In the genomic region with DNA sequence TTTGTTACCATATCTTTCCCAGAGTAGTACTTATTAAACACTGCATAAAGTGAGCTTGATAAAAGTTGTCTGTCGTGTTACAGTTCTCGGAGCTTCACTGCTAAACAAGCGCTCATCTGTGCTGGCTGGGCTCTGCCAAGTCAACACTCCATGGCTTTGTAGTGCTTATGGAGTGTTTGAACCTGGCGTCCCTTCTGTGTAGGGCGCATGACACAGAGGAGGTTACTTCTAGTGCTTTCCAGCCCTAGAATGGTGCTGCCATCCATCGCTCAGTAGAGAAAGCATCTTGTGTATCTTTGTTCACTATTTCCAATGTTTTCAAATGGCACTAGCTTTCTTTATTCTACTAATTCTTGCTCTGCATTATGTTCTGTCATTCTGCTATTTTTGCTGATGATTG, we compare ENCODE assay signal across 19 mouse cellular contexts. TPM values are rescaled to one million over a fixed set of nuclear protein-coding genes. Genes with fewer than 3 reads are reported as not detected.
A peak's percentile ranks its signal among the peaks of the same experiment; 100 is the strongest.
DNase-seq lines count a peak whose midpoint lies in the region; TF ChIP-seq lines count a peak whose summit lies in the region.
"Had no signal": no experiment of that assay in that cellular context is flagged by ENCODE, and none has a peak within 500 bp of the region (broad histone marks: within the 10 kb centered on the region; RNA-seq: fewer than 3 reads in every experiment).

No protein-coding gene starts in this region.

- peak; percentile 22; the same call in 1 of the 2 replicates for TF ChIP-seq CTCF in layer of hippocampus, adult 2 months (conservative IDR thresholded peaks at IDR 0.05)

- no peak overlapping the region for H3K27ac ChIP-seq in layer of hippocampus, adult 2 months
- 0 out of 2 replicates have a peak overlapping the region, but pooled peaks have one; percentile 36 for H3K27ac ChIP-seq in ES-E14 (ENCODE audit: insufficient read depth, low read depth, low read length, poor library complexity, severe bottlenecking)
- H3K27ac ChIP-seq: embryonic facial prominence, embryonic 10.5 days; embryonic facial prominence, embryonic 12.5 days; forebrain, embryonic 13.5 days; forebrain, embryonic 15.5 days had no signal

- no peaks in the 10 kb centered on the region for H3K9me3 ChIP-seq in ES-E14 (ENCODE audit: control insufficient read depth, insufficient read depth, low read depth, low read length)
- H3K9me3 ChIP-seq: embryonic facial prominence, embryonic 10.5 days; embryonic facial prominence, embryonic 12.5 days; forebrain, embryonic 13.5 days; forebrain, embryonic 15.5 days; G1E had no signal

- H3K36me3 ChIP-seq in ES-E14 (ENCODE audit: control insufficient read depth, insufficient read depth, low read length, poor library complexity, severe bottlenecking): no peaks in the 10 kb centered on the region
- H3K36me3 ChIP-seq: embryonic facial prominence, embryonic 10.5 days; embryonic facial prominence, embryonic 12.5 days; forebrain, embryonic 15.5 days; G1E had no signal

- H3K9ac ChIP-seq in ES-E14 (ENCODE audit: insufficient read depth, low read depth, low read length, poor library complexity, severe bottlenecking): no peak overlapping the region
- H3K9ac ChIP-seq: embryonic facial prominence, embryonic 12.5 days; forebrain, embryonic 13.5 days; forebrain, embryonic 15.5 days; forebrain, postnatal 0 days had no signal

- no peak overlapping the region for H3K4me3 ChIP-seq in layer of hippocampus, adult 2 months
- no peak overlapping the region for H3K4me3 ChIP-seq in ES-E14 (ENCODE audit: insufficient read depth in 1 of 2, low read depth in 1 of 2, low read length in 2 of 2, poor library complexity in 1 of 2, severe bottlenecking in 1 of 2)
- H3K4me3 ChIP-seq: embryonic facial prominence, embryonic 10.5 days; embryonic facial prominence, embryonic 12.5 days; forebrain, embryonic 13.5 days; forebrain, embryonic 15.5 days had no signal

- no peaks in the 10 kb centered on the region for H3K4me1 ChIP-seq in ES-E14 (ENCODE audit: control insufficient read depth in 2 of 2, insufficient read depth in 2 of 2, low read length in 2 of 2, poor library complexity in 1 of 2)
- H3K4me1 ChIP-seq: embryonic facial prominence, embryonic 10.5 days; embryonic facial prominence, embryonic 12.5 days; forebrain, embryonic 13.5 days; forebrain, embryonic 15.5 days had no signal

- DNase-seq in layer of hippocampus, adult 2 months (ENCODE audit: low spot score in 2 of 2): no peak
- no peak for DNase-seq in layer of hippocampus, postnatal 14 days (ENCODE audit: low spot score in 2 of 2)
- no peak for DNase-seq in ES-E14 (ENCODE audit: low read depth, low spot score)
- DNase-seq in brain, adult 2 months (ENCODE audit: low read depth, low spot score): peak; percentile 67
- no peak for DNase-seq in thymus, postnatal 4 days
- DNase-seq: adrenal gland, adult 8-10 months; adrenal gland, postnatal 14 days; adrenal gland, postnatal 36 days; cerebellum, adult 11 months; cerebellum, adult 2 months; cerebellum, adult 9-10 months; cerebellum, postnatal 10 days; cerebellum, postnatal 25 days; forebrain, postnatal 0 days had no signal

- in situ Hi-C loops in ES-E14 (cut with MboI; ENCODE audit: low sequenced_read_pairs in 2 of 2, unreplicated experiment in 2 of 2): no loop called here

TF ChIP-seq in ES-E14, 5 proteins besides CTCF, POLR2A, EP300 and RAD21:
- TF ChIP-seq MAFK (IDR thresholded peaks at IDR 0.05; ENCODE audit: insufficient read depth, low read depth, low read length): no peak
- no peak for TF ChIP-seq CHD2 (IDR thresholded peaks at IDR 0.05; ENCODE audit: low read depth, low read length)
- TF ChIP-seq ZC3H11A (IDR thresholded peaks at IDR 0.05; ENCODE audit: borderline replicate concordance, low read depth, low read length): no peak
- TF ChIP-seq ZNF384 (IDR thresholded peaks at IDR 0.05; ENCODE audit: low read depth, low read length): no peak
- TF ChIP-seq HCFC1 (IDR thresholded peaks at IDR 0.05; ENCODE audit: borderline replicate concordance, insufficient read depth, low read length): no peak

RNA-seq across cellular contexts. Expression of a gene that starts 39.5 kb away (rescaled TPM):
- total RNA-seq in layer of hippocampus, adult 2 months (2021): 100 to 1,000 TPM; 291 to 295 TPM
- 100 to 1,000 TPM; 177 to 230 TPM for total RNA-seq in layer of hippocampus, postnatal 14 days (2021)
- 0.31 and 0.32 TPM in 2 replicates for total RNA-seq in ES-E14 (2012; rRNA removed)

Comparison
In these comparisons a context has a peak if more than half of its experiments do, and no peak if none do; other contexts are left out.
1. RNA of a gene that starts 39.5 kb away (total RNA-seq): 291 to 295 TPM in layer of hippocampus, adult 2 months and 177 to 230 TPM in layer of hippocampus, postnatal 14 days; 0.31 to 0.32 TPM in ES-E14; every median in the first group is over 100 times any median in the second.